Mouse (Mus musculus) kidney, embryonic 14.5 days (tissue): ENCODE measurements at regions not wholly inside any gene's neighbourhood (a gene's known extent, or its start where the extent isn't known, plus 50 kb on each side); places are given as distances from the start of the nearest gene placed in this dataset.
"Not testable (repeated sequence)": the region's sequence is repeated elsewhere in the genome, so short reads cannot be mapped to it uniquely, and the experiment has no call there.

Experiments used
- ATAC-seq: fragments of 200-750 bp; cut with Nextera tagmentation; 2 replicates; pipeline ENCODE4 v1.8.0; 2017; ENCODE audit warnings: moderate number of reproducible peaks, mild to moderate bottlenecking, moderate TSS enrichment, moderate library complexity; ENCODE audit not compliant: low FRiP score, low TSS enrichment
- H3K27ac ChIP-seq: fragments of 300-500 bp; sonication (generic); 2 replicates; pipeline ENCODE4 v1.5.1; 2014; ENCODE audit warnings: low read depth, mild to moderate bottlenecking, low read length, moderate library complexity, mixed read lengths
- H3K27me3 ChIP-seq: fragments of 300-500 bp; sonication (generic); 2 replicates; pipeline ENCODE4 v1.6.1; 2014; ENCODE audit warnings: mild to moderate bottlenecking, low read length; ENCODE audit not compliant: control insufficient read depth, insufficient read depth
- H3K36me3 ChIP-seq: fragments of 300-500 bp; sonication (generic); 2 replicates; pipeline ENCODE4 v1.6.1; 2014; ENCODE audit warnings: low read length, mixed read lengths; ENCODE audit not compliant: control insufficient read depth, insufficient read depth
- H3K4me1 ChIP-seq: fragments of 300-500 bp; sonication (generic); 2 replicates; pipeline ENCODE4 v1.6.1; 2014; ENCODE audit warnings: low read length, mixed read lengths; ENCODE audit not compliant: control insufficient read depth, insufficient read depth
- H3K4me2 ChIP-seq: fragments of 300-500 bp; sonication (generic); replicated peaks from 2 replicates; pipeline ENCODE4 v1.6.1; 2014; ENCODE audit warnings: low read depth, mild to moderate bottlenecking, low read length
- H3K4me3 ChIP-seq: fragments of 300-500 bp; sonication (generic); 2 replicates; pipeline ENCODE4 v1.5.1; 2014; ENCODE audit warnings: mild to moderate bottlenecking, low read length
- H3K9ac ChIP-seq: fragments of 300-500 bp; sonication (generic); 2 replicates; pipeline ENCODE4 v1.6.1; 2014; ENCODE audit warnings: low read depth, mild to moderate bottlenecking, low read length, moderate library complexity
- H3K9me3 ChIP-seq: fragments of 300-500 bp; sonication (generic); 2 replicates; pipeline ENCODE4 v1.6.1; 2016; ENCODE audit warnings: low read length; ENCODE audit not compliant: control insufficient read depth
- WGBS: fragments of 180-500 bp; shearing (Covaris S2); extraction: QIAGEN DNeasy Blood & Tissue Kit; methylation state at CpG from one replicate; pipeline ENCODE4 v1.1.7; 2014; 5-methylcytosine and 5-hydroxymethylcytosine counted together

DNA sequence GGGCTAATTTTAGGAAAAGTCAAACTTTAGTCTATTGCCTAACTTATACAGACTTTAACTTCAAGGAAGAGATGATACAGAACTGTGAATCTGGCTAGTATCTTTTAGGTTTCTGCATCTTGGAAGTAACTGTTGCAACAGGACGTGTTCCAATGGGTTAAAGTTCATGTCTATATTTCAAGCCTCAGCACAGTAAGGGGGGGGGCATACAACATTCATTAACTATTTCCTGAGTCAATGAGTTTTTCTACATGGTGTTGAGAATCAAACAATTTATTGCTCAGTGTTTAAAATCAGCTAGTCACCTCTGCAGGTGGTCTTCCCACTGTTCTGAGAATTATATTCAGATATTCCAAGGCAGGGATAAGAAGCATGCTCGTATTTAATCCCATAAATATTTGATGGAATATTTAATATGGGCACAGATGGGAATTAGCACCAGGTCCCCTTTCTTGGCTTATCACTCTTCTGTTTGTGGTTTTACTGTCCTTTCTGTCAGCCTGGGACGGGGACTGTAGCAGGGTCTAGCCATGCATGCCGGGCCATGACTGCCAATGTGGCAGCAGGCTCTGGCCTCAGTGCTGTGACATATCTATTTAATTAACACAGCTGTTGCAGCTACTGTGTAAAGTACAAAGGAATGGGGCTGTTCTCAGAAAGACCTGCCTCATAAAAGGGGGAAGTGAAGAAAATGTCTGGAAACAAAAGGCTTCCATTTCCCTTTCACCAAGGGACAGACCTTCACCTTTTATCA lies 201.8 kb upstream of the Rarb start:
- Histone ChIP-seq H3K9ac (no peak overlapping the region), H3K27me3 (no peaks in the 10 kb centered on the region), H3K27ac (no peak overlapping the region), H3K4me3 (no peak overlapping the region), H3K36me3 (no peaks in the 10 kb centered on the region), H3K4me2 (no peak overlapping the region), H3K4me1 (no peaks in the 10 kb centered on the region), H3K9me3 (no peaks in the 10 kb centered on the region)
- WGBS: 43% methylated on average over 4 of the region's 4 CpGs
- no peak for ATAC-seq

DNA sequence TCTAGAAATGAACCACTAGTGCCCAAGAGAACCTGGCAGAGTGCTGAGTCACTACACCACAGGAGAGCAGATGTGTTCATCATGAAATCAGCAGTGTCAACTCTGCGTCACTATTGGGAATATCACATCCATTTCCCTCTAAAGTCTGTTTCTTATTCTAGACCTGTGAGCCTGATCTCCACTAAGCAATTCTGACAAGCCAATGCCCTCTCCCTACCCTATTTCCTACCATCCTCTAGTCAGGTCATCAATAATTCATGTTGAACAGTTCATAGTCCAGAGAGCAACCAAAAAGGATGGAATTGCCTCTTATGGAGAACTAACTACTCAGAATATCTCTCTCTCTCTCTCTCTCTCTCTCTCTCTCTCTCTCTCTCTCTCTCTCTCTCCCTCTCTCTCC lies 194.0 kb upstream of the Rarb start:
- WGBS: 100% methylated on average over 1 of the region's 1 CpGs

DNA sequence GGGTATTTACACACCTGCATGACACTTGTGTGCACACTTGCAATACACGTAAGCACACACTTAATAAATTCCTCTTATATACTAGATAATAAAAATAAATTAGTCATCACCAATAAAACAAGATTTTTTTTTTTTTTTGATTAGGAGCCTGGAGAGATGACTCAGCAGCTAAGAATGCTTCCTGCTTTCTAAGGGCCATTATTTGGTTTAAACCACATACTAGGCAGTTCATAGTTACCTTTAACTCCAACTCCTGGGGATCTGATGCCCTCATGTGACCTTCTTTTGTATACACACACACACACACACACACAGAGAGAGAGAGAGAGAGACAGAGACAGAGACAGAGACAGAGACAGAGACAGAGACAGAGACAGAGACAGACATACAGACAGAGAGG lies 193.2 kb upstream of the Rarb start:
- ATAC-seq: no peak
- H3K4me3 ChIP-seq: no peak overlapping the region
- 86% methylated on average over 1 of the region's 1 CpGs for WGBS

More for the DNA sequence above, 194.0 kb upstream of the Rarb start:
- no peak for ATAC-seq
- H3K27me3 ChIP-seq: no peaks in the 10 kb centered on the region
- no peak overlapping the region for H3K4me3 ChIP-seq
- no peaks in the 10 kb centered on the region for H3K4me1 ChIP-seq
- H3K9ac ChIP-seq: no peak overlapping the region
- no peaks in the 10 kb centered on the region for H3K9me3 ChIP-seq
- no peak overlapping the region for H3K27ac ChIP-seq
- H3K36me3 ChIP-seq: no peaks in the 10 kb centered on the region
- no peak overlapping the region for H3K4me2 ChIP-seq

DNA sequence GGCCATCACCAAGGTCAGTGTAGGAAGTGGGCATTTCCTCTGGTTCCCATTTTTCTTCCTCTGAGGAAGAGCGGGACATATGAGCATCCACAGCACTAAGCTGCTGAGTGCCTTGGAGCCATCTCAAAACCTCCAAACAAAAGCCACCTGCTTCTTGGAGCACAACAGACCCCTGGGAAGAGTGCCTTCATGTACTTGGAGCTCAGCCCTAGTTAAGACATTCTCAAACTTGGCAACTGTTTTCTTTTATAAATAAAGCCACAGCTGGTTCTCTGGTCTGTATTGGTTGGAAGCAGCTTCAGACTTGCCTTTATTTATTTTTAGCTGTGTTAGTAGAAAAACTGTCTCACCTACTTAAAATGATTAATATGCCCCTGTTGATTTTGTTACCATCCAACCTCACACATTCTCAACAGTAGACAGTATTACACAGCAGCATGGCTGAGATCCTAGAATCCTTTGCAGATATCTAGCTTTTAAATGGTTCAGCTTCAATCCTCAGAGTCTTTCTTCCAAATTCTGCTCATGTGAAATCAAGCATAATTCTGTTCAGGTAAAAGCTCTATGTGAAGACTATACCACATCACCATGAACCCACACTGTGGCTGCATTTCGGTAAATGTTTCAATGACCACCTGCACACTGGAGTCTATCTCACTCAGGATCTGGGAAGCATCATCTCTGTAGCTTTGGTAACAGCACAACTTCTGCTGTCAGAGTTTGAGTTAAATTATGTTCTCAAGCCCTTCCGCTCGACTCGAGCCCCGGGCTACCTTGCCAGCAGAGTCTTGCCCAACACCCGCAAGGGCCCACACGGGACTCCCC lies 186.4 kb upstream of the Rarb start:
- no peaks in the 10 kb centered on the region for H3K27me3 ChIP-seq
- no peak overlapping the region for H3K9ac ChIP-seq
- H3K36me3 ChIP-seq: no peaks in the 10 kb centered on the region
- no peaks in the 10 kb centered on the region for H3K4me1 ChIP-seq
- H3K27ac ChIP-seq: no peak overlapping the region
- H3K9me3 ChIP-seq: no peaks in the 10 kb centered on the region
- H3K4me2 ChIP-seq: no peak overlapping the region
- H3K4me3 ChIP-seq: no peak overlapping the region
- WGBS: 72% methylated on average over 8 of the region's 8 CpGs
- ATAC-seq: peak; percentile 66; the same call in 1 of the 2 replicates

More for the DNA sequence above, 193.2 kb upstream of the Rarb start:
- no peaks in the 10 kb centered on the region for H3K9me3 ChIP-seq
- no peak overlapping the region for H3K27ac ChIP-seq
- no peak overlapping the region for H3K4me2 ChIP-seq
- no peak overlapping the region for H3K9ac ChIP-seq
- no peaks in the 10 kb centered on the region for H3K36me3 ChIP-seq
- H3K4me1 ChIP-seq: no peaks in the 10 kb centered on the region
- no peaks in the 10 kb centered on the region for H3K27me3 ChIP-seq

DNA sequence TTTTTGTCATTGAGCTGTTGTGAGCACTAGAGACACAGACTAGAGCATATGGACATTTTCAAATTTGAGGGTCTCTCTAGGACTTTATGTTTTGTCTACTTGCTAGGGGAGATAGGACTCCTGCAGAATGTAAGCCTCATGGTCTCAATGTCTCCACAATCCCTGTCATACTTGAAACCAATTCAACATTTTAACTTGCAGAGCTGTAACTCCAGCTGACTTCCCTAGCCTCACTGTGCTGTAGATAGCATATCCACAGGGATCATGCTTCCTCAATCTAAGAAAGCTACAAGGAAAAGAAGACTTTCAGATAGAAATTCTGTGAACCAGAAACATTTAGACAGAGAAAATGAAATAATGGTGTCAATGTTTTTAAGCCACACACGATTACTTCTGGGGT lies 185.8 kb upstream of the Rarb start:
- no peaks in the 10 kb centered on the region for H3K36me3 ChIP-seq
- no peaks in the 10 kb centered on the region for H3K9me3 ChIP-seq
- H3K4me1 ChIP-seq: no peaks in the 10 kb centered on the region
- no peak for ATAC-seq
- H3K4me2 ChIP-seq: no peak overlapping the region
- no peak overlapping the region for H3K9ac ChIP-seq
- H3K4me3 ChIP-seq: no peak overlapping the region
- 59% methylated on average over 1 of the region's 1 CpGs for WGBS
- no peaks in the 10 kb centered on the region for H3K27me3 ChIP-seq
- no peak overlapping the region for H3K27ac ChIP-seq

DNA sequence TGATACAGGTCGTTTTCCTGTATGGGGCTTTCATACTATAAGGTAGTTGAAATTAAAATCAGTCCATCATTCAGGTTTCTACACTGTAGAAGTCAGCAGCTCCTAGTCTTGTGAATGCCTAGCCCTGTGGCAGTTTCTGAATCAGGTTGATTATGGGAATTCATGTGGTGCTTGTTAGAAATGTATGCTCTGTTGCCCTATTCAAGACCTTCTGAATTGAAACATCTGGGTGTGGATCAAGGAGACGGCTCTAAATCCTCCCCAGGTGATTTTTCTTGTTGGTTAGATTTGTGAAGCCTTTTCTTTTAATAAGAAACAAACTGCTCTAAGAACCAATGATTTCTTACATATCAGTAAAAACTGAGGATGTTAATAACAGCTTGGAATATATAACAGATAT lies 177.8 kb upstream of the Rarb start:
- Histone ChIP-seq H3K4me3 (no peak overlapping the region), H3K4me1 (no peaks in the 10 kb centered on the region), H3K9ac (no peak overlapping the region), H3K36me3 (no peaks in the 10 kb centered on the region), H3K9me3 (no peaks in the 10 kb centered on the region), H3K27me3 (no peaks in the 10 kb centered on the region), H3K27ac (no peak overlapping the region), H3K4me2 (no peak overlapping the region)
- ATAC-seq: no peak
- 69% methylated on average over 2 of the region's 2 CpGs for WGBS

DNA sequence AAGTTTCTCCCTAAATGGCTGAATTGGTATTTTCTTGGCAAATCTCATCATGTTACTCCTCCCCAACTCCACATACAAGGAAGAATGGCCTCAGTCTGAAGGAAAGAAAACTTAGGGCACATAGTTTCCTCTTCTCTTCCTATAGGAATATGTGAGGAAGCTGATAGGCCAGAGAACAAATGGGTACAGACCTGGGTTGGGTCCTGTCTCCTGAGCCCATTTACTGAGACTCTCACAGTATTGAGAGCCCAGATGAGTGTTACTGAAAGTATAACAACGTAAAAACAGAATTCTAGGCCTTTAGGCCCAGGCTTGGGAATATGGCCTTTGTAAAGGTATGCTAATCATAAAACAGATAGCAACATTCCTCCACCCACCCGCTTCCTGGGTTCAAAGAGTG lies 152.0 kb upstream of the Rarb start:
- not testable (repeated sequence) for H3K27me3 ChIP-seq, H3K36me3 ChIP-seq, H3K4me3 ChIP-seq, H3K9ac ChIP-seq, H3K27ac ChIP-seq, H3K4me2 ChIP-seq, H3K4me1 ChIP-seq, ATAC-seq, H3K9me3 ChIP-seq
- WGBS: 79% methylated on average over 2 of the region's 2 CpGs

DNA sequence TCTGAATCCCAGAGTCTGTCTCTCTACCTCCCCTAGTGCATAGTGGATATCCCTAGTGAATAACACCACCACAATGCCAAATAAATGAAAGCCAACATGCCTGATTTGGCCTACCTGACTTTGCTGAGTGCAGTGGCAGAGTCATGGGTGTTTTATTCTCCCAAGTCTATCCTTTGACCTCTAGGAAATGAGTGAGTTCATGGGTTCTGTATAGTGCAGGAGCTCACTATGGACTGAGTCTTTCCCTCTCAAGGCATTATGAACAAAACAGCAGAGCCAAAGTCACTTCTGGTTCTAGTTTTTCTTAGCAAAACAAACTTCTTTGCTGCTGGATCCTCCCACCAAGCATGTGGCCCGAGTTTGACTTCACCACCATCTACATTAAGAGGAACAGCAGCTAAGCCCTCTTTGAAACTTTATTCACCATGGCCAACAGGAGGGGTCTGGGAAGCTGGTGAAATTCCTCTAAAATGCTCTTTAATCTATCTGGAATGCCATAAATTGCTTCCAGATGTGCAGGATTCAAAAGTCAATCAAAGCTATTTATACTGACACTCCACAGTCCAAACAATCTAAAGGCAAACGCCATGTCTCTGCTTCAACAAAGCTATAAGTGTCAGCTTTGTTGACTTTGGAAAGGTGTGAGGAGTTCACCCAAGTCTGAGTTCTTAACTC lies 145.9 kb upstream of the Rarb start:
- Histone ChIP-seq H3K27me3 (no peaks in the 10 kb centered on the region), H3K27ac (no peak overlapping the region), H3K9ac (no peak overlapping the region), H3K36me3 (no peaks in the 10 kb centered on the region), H3K4me3 (no peak overlapping the region), H3K4me2 (no peak overlapping the region), H3K9me3 (no peaks in the 10 kb centered on the region), H3K4me1 (no peaks in the 10 kb centered on the region)
- ATAC-seq: 0 out of 2 replicates have a peak, but pooled peaks have one; percentile 24
- 15% methylated on average over 2 of the region's 2 CpGs for WGBS
